Mouse (Mus musculus): Measurements from ENCODE around the gene Gata2.

Gene Gata2

DNA sequence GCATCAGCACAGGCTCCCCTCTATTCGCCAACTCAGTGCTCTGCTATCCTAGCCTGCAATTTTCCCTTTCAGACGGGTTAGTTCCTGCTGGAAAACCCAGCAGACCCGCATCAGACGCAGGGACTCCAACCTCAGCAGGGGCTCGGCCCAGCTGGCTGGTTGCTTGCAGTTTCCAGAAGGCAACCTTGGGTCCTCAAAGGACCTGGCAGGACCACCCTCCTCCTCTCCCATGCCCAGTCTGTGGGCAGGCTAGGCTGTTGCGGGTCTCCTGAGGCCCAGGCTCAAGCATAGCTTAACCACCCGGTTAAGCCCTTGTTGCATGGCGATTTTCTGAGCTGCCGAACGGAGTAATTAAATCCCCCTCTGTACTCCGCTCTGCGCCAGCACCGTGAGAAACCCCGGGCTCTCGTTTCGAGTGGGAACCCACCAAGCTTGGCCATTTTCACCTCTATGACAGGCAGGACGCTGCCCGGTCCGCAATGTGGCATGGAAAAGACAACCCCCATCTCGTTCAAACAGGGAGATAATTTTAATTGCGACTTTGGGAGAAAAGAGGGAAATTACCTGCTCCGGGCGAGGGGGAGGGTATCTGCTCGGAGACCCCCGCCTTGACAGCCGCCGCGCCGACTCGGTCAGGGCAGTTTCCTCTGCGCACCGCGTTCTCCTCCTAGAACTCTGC, 2.5 kb downstream of the Gata2 start:
- no peak for DNase-seq

DNA sequence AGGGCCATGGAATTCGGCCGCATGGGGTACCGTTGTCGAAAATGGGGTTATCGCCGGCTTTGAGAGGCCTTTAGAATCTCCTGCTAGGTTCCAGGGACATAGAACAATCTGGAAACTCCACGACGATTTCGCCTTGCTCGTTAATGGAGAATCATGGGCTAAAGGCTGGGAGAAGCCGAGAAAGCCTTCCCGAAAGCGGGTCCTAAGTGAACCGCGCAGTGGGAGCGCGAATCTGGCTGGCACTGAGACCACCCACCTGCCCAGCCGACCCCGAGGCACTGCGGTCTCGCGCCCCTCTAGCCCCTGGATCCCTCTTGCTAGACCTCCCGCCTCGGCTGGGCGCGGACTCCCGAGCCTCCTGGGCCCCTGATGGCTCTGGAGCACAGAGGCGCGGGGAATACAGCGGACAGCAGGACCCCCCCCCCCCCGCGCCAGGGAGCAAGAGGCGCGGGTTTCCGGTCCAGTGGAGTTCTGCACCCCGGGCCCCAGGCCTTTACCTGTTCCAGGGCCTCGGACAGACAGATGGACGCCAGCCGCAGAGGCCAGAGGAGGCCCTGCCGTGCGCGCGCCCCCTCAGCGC, 3.1 kb downstream of the Gata2 start:
- DNase-seq: no peak

GRCm38 (mm10) chr6:88197313-88198069, 3.8 kb downstream of the Gata2 start:
- no peak for DNase-seq

DNA sequence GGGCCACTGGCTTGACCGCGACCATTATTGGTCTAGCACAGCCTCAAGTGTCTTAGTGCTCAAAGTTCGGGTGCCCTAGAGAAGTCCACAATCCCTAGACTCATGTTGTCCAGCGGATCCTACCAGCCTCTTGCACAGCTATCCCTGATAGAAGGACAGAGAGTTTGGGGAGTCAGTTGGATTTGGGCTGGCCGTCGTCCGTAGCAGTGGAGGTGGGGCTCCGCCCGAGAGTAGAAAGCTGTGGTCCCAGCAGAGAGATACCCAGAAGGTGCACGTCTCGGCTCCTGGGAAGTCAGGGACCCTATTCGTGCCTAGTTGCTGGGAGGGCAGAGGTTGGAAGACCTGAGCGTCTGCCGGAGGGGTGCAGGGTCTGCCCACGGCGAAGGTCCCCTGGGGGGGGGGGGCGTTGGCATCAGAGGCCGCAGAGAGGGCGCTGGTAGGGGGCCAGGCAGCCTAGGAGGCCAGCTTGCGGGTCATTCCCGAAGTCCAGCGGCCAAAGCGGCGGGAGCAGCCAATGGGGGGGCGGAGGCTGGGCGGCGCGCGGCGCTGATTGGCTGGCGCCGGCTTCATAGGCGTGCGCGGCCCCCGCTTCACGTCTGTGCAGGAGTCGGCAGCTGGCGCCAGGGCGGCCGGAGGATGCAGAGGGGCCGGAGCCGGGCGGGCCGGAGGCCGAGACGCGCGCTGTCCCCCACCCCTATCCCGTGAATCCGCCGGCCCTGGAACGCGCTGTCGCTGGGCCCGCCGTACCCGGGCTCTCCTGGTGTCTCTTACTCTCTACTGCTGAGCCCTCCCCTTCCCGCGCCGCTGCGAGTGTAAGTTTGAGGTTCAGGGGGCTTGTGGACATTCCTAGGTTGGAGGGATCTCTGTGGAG, 4.6 kb downstream of the Gata2 start:
- no peak for DNase-seq

GRCm38 (mm10) chr6:88199001-88199717, 5.5 kb downstream of the Gata2 start:
- DNase-seq: no peak

GRCm38 (mm10) chr6:88199718-88200692, 6.3 kb downstream of the Gata2 start:
- DNase-seq: no peak

DNA sequence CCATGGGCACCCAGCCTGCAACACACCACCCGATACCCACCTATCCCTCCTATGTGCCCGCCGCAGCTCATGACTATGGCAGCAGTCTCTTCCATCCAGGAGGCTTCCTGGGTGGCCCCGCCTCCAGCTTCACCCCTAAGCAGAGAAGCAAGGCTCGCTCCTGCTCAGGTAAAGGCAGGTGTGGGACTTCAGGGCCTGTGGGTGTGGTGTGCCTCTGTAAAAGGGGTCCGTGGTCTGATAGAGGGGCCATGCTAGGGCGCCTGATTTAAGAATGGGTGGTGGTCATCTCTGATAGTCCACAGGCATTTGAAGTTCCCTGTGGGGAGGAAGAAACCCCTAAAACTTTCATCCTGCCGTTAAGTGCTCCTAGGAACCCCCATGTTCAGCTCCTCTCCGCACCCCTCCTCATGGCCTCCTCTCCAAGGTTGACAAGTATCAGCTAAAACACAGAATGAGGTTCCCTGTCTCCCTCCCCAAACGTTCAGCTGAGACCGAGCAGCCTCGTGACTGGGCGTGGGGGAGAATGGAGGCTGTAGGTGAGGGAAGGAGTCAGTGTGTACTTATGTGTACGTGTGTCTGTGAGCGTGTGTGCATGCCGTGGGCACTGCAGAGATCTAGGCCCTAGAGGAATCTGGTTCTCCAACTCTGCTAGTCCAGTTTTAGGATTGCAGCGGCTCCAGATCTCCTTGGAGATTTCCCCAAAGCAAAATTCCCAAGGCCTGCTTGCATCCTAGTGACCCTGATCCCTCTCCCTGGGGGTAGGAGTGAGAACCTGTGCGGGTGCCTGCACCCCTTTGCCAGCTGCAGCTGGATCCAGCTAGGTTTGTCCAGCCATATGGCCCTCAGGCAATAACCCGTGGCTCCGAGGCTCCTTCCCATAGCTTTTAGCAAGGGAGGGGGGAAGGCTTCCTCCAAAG, 7.3 kb downstream of the Gata2 start:
- no peak for DNase-seq

DNA sequence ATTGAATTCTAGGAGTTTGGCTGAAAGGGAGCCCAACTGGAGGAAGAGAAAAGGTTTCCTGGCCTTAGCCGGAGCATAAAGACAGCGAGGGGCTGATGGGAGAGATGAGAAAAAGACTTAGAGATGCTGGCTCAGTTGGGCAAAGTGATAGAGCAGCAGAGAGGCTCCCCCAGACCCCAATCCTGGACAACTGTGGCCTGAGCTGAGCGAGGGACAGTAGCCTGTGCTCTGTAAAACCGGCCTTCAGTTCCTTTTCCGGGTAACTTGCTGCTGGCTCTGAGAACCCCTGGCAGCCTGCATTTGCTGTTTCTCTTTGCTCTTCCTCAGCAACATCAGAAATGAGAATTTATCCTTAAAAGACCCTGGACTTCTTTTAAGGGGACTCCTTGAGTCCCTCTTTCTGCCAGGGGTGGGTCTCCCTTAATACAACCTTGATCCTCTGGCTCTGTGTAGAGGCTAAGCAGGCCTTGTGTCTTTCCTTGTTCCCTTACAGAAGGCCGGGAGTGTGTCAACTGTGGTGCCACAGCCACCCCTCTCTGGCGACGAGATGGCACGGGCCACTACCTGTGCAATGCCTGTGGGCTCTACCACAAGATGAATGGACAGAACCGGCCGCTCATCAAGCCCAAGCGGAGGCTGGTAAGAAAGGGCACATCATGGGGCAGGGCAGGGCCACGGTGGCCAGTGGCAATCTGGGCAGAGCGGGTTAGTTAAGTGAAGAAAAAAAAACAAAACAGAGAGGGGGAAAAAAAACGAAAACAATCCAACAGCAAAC, 8.4 kb downstream of the Gata2 start:
- DNase-seq: no peak

GRCm38 (mm10) chr6:88202921-88203690, 9.4 kb downstream of the Gata2 start:
- no peak for DNase-seq

GRCm38 (mm10) chr6:88203791-88204405, 10.2 kb downstream of the Gata2 start:
- DNase-seq: no peak

DNA sequence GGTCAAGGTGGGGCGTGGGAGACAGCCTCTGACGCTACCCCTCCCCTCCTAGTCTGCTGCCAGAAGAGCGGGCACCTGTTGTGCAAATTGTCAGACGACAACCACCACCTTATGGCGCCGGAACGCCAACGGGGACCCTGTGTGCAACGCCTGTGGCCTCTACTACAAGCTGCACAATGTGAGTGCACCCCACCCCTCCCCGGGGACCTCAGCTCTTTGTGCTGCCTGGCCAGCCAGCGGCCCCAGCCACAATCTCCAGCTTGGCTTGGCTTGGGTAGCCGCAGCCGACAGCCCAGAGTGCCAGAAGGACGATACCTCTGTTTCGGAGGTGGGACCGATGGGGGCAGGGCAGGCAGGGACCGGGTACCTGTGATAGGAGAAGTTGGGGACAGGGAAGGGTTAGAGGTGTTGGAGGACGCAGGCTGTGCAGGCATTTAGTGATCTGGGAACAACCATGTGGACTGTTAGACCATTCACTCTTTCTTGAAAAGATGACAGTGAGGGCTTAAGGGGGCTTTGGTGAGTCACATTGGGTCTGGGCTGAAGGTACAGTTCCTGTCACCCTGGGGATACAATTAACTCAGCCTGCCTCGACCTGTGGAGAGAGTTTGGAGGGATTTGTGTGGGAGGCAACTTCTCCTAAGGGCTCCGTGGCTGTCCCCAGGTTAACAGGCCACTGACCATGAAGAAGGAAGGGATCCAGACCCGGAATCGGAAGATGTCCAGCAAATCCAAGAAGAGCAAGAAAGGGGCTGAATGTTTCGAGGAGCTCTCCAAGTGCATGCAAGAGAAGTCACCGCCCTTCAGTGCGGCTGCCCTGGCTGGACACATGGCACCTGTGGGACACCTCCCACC, 11.1 kb downstream of the Gata2 start:
- no peak for DNase-seq

DNA sequence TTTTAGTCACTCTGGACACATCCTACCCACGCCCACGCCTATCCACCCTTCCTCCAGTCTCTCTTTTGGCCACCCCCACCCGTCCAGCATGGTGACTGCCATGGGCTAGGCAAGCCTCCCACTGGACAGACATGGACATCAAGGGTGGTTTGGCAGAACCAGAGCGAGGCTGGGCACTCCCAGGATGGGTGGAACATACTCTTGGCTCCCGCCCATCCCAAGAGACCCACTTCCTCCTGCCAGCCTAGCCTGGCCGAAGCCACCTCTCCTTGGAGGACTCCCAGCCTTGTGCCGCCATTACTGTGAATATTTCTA, 11.7 kb downstream of the Gata2 start:
- no peak for DNase-seq

DNA sequence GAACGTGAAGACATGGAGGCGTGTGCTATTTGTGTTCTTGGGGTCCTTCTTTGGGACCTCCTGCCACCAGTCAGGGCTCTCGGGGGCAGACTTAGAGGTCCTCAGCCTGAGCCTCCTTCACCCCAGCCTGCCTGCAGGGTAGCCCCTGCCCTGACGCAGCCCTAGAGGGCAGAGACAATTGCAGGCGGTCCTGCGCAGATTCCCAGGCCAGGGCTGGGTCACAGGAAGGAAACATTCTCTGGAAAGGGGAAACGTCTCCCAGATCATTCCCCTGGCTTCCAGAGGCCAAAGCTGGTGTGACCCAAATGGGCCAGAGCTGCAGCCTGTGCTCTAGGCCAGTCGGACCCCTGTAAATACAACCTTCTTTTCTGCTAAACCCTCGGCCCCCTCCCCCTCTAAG, 12.2 kb downstream of the Gata2 start:
- DNase-seq: no peak

DNA sequence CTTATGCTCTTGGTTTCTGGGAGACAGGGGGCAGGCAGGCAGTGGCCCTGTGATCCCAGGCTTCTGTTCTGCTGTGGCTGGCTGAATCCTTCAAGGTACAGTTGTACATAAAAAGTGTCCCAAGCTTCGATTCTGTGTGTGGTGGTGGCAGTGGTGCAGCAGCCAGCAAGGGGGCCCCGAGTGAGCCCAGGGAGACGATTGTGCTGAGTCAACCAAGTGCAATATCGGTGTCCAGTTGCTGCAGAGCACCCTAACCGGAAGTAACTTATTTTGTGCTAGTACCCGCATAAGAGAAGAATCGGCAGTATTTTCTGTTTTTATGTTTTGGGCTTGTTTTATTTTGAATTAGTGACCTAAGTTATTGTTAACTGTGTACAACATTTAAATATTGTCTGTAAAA, 12.9 kb downstream of the Gata2 start:
- DNase-seq: no peak

- DNase-seq: no peak
These were observed 13.8 kb downstream of the Gata2 start for GRCm38 (mm10) chr6:88207403-88208033.

GRCm38 (mm10) chr6:88208321-88208720, 14.6 kb downstream of the Gata2 start:
- no peak for DNase-seq

DNA sequence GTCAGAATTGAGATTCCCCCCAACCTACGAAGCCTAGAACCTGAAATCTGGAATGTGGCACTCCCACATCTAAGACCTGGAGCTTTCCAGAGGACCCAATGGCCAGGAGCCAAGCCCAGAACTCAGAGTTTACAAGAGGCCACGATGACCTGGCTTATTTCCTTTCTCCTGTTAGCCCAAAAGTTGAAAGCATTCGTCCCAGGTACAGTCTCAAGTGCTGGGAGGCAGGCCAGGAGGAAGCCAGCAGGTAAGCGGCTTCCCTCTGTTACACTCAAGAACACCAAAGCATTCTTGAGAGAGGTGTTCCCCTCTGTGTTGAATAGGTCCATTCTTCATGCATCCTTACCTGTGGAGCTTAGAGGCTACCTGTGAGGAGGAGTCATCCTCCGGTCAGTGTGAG, 15.8 kb downstream of the Gata2 start:
- DNase-seq: no peak
